Mouse (Mus musculus): ENCODE results near the gene Egfem1.

The Egfem1 gene

DNA sequence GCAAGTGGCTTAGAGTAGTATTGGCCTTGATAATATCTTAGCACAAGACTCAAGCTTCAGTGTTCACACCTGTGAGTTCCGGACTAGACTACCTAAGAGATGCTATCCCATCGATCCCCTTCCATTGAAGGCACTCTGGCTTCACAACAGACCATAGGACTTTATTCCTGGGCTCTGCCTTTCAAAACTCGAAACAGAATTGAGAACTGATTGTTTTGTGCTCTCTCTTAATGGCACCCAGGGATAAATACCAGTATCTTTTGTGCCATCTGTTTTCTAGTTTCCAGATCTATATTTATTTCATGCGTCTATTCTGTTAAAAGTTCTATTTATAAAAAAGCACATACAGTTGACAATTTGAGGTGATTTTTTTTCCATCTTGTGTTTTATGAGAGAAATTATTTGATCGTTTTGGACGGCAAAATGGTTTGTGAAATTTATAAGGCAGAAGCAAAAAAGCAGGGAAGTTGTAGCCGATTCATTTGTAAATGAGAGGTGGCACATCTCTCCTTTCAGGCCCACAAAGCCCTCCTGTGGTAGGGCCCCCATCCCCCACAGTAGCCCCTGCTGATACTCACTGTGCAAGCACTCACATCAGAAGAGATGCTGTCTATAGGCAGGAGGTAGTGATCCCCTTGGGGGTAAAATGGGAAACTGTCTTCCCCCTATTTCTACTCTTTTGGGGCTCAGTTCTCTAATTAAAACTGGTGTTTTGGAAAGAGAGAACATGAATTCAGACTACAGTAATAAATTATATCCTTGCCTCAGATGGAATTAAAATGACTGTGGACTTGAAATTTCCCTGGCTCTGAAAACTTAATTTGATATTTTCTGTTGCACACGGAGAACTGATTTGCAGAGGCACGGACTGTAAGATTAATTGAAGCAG lies 53.6 kb downstream of the Egfem1 start:
- no peak for DNase-seq (ENCODE audit: low spot score)

DNA sequence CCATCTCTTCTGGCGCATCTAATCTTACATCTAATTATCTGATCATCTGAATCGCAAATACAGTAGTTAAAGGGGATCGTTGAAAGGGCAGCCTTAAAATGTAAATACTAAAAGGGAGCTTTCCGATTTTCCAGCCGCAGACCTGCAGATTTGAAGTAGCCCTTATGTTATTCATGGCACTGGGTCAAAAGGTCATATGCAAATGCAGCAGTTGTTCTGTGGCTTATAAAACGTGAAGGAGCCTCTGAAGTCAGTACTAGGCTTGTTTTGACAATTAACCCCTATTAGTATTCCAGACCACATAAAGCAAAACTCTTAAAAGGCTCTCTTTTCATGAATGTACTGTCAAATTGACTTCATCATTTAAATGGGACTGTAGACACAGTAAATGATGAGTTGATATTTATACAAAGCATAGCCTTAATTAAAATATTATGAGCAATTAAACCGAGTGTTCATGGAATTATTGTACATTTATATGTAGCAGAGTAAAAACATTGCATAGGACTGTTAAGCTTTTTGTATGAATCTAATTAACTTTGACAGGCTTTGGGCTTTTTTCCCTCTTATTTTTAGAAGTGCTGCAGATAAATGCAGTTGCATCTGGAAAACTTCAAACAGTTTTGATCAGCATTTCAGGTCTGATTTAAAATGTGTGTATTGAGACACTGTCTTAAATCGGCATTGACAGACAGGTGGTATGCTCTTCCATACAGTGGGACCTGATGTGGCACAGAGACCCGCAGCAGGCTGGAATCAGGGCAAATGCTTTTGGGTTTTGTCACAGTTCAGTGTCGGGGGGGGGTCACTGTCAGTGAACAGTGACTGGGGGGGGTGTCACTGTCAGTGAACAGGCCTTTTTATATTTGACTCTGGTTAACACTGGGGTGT lies 54.5 kb downstream of the Egfem1 start:
- DNase-seq (ENCODE audit: low spot score), result no peak

DNA sequence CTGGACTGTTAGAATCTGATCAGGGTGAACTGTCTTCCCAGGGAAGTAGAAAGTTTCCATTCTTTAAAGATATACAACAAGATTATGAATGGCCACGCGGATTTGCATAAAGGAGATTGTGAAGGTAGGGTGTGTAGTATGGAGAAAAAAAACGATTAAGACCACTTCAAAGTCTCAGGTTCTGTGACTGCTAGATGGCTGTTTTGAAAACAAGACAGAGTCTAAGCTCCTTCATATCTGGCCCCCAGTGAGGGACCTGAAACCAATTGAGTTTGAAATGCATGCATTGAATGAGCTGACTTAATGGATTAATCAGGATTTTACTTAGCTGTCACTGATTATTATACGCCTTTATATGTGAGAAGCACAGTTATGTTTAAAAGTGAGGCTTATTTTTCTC lies 86.6 kb downstream of the Egfem1 start:
- no peak for DNase-seq (ENCODE audit: low spot score)

DNA sequence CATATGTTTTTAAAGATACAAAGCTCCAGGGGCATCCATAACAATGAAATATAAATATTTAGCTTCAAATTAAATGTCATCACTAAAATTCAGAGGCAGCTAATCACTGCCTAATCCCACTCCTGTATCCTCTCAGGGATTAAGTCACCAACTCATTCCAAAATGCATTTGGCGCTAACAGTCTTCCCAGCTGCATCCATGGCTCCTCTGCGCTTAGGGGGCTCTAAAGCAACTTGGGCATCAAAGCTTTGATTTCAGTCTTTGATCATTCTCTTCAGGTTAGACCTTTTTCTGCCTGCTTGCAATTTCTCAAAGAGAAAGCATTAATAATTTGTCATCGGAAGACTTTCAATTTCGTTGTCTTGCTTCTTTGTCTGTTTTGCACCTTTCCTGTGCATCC lies 87.2 kb downstream of the Egfem1 start:
- no peak for DNase-seq (ENCODE audit: low spot score)

DNA sequence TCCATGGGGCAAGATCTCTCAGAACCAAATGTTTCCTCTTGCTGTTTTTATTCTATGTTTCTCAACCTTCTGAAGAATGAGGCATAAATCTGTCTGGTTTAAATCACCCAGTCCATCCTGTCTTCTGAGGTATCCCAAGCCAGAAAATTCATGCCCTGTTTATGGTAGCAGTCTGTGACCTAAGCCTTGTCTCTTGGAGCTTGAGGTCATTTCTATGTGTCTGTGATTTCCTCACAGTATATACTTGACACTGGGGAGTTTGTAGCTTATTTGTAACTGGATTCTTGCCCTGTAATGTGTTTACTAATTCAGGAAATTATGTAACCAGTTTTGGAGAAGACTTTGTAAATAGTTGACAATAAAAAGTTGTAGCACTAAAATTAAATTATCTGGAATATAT lies 95.2 kb downstream of the Egfem1 start:
- no peak for DNase-seq (ENCODE audit: low spot score)

DNA sequence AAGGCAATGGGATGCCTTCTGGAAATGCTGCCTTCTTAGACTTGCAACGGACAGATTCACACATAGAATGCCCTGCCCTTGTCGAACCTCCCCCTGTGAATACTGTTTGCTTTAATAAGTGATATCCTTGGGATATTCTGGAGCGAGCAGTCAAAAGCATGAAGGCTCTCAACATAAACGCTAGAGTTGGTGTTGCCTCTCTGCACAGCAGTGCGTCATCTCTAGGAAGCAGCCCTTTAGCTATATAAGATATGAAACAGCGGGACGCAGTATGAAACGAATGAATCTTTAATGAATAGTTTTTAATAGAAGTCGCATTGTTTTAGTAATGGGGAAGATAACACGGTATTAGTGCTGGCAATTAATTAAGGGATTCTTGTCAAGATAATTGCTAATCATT lies 101.2 kb downstream of the Egfem1 start:
- no peak for DNase-seq (ENCODE audit: low spot score)

DNA sequence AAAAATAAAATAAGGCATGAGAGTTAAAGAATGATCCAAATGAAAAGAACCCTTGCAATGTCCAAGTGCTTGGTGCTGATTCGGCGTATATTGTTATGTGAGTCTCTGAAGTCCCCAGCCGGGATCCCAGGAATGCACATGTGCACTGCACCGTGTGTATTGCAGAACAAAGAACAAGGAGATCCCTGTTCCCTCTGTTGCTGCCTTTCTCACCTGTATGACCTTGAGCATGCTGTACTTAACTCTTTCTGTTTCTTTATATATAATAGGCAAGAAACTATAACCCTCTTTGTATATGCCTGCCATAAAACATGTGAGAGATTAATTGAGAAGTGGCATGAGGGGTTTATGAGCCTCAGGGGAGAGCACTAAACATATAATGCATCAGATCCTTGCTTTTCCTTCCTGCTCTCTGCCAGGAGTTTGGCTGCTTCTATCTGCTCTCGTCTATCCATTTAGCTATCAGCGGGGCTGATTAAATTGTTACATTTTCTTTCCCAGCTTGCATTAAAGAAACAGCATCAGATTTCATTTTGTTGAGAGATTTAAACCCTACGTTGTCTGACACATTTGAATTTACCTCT lies 101.9 kb downstream of the Egfem1 start:
- no peak for DNase-seq (ENCODE audit: low spot score)

DNA sequence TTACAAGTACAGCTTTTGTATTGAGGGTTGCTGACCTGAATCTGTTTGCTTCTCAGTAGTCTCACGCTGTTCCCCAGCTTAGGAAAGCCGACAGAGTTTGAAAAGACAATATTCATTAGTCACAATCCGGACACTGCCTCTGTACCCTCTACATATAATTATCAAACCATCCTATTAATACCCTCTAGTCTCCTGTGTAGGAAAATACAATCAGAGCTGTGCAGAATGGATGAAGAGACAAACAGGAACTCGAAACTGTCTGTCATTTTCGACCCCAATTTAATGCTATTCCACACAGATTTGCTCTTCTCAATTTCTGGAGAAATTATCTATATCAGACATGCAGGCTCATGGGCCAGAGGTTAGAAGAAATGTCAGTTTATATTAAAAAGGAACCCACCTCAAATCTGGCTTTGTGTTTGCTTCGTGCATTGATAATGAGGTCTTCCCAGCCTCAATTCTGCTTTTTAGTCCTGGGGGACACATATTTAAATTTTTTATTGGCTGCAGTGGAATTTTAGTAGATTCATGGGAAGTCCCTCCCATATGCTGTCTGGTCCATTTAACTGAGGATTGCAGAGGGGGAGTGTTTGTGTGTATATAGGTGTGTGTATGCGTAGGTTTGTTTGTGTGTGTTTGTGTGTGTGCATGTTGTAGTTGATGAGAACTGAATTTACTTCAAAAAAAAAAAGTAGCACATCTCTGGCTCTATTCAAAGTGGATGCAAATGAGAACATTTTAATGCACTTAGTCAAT lies 102.8 kb downstream of the Egfem1 start:
- DNase-seq (ENCODE audit: low spot score), result no peak

DNA sequence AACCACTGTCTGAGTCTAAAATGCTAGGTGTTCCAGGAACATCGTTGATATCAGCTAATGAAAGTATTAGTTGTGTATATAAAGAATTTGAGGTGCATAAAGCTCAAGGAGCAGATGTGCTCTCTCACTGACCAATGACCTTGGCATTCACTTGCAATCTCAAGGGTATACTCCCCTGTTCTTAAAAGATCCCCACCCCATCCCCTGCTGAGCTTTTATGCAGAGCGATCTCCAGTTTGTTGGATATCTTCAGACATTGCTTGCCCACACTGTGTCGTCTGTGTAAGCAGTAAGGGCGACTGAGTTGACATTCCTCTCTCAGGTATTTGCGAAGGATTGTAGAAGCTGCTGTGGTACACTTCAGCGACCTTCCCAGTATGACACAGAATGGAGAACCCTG lies 108.4 kb downstream of the Egfem1 start:
- no peak for DNase-seq (ENCODE audit: low spot score)

DNA sequence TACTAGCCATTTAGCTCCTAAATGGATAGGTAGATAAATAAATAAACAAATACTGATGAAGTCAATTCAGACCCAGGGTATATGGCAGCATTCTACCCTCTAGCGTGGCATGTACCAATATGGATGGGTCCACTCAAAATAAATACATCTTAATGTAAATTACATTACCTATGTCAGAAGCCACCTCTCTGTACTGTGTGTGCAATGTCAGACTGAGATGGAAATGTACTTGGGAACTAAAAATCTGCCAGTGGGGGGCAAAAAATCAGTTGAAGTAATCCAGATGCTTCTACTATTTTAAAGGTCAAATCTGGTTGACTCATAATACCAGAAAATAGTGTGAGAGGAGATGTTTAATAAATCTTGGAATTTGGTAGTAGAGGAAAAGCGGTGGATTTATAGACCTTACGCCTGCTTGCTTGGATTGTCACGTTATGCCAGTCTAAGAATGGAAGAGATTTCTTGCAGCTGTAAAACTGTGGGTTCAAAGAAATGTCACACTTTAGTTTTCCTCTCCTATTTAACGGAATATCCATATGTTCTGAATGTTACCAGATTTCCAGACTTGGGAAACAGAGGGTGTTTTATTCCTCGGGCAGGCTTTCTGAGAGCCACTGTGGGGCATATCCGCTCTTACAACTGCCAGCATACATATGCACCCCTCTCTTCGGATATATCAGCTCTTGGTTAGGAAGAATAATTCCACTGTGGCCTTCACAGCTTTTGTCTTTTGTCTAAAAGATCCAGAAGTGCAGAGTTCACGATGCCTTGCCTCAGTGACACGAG lies 116.1 kb downstream of the Egfem1 start:
- no peak for DNase-seq (ENCODE audit: low spot score)

DNA sequence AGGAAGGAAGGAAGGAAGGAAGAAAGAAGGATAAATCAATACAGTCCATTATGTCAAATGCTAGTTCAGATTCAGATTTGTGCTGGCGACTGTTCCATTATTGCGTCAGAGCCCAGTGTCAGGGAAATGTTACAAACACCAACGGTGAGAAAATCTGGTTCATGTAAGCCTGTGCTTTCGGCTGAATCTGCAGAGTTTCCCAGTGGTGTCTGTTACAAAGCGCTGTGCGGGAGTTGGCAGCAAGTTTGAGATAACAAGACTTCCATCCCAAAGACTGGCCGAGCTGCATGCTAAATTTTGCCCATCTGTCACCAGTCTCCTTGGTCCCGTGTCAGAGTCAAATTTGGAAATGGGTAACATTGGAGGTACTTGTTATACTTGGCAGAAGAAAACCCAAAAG lies 118.8 kb downstream of the Egfem1 start:
- no peak for DNase-seq (ENCODE audit: low spot score)

DNA sequence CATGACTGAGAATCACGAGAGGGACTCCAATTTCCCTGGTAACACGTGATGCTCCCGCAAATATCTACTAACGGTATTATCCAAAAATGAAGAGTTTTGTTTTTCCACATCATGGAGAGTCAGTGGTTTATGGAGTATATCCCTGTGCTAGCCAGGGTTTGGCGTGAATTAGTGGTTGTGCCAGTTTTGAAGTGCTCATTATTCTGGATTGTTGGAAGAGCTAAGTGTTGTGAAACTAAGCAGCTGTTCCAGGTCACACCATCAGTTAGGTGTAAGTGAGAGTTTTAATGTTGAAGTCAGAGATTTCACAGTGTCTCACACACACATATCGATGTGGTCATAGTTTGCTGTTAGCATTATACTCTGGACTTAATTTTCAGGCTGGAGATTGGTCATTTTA lies 120.7 kb downstream of the Egfem1 start:
- no peak for DNase-seq (ENCODE audit: low spot score)

DNA sequence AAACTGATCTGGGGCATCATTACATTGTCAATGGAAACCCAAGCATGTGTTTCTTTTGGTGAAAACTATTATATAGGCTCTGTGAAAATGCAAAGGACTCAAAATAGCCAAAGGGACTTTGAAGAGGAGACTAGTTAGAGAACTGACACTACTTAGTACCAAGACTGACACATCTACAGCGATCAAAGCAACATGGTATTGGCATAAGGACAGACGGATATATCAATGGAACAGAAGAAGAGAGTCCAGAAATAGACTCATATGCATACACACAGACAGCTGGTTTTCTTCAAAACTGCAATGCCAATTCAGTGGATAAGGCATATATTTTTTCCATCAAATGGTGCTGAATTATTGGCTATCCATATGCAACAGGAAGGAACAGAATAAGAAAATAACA lies 140.6 kb downstream of the Egfem1 start:
- DNase-seq (ENCODE audit: low spot score), result no peak

DNA sequence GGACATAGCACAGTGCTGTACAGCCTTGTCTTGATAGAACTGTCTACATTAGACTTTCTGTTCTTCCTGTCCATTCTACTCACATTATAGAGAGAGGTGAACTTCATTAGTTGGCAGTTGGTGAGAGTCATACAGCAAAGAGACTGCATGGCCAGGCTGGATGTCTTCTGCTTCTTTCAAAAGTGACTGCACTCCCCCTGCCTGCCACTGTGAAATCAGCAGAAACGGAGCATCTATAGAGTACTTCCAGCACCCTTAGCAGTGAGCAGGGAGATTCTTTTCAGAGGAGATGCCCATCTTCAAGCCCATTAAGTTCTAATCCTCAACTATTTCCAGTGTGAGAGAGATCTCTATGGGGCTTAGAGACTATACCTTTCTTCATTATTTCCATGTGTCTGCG lies 147.9 kb downstream of the Egfem1 start:
- no peak for DNase-seq (ENCODE audit: low spot score)

DNA sequence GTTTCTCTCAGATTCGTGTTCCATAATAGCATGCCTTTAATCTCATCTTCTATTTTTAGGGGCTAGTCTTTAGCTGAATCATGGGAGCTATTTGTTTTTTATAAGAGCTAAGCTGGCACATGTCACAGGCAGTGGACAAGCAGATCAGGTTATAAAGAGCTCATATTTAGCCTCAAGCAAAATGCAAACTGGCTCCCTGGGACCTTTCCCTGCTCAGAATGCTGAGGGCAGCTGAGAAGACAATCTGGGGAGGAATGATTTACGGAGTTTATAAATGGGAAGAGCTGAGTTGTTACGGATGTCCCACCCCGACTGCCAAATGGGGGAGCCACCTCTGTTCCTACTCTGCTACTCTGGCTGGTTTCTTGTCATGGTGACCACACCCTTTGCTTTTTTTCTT lies 153.7 kb downstream of the Egfem1 start:
- no peak for DNase-seq (ENCODE audit: low spot score)

DNA sequence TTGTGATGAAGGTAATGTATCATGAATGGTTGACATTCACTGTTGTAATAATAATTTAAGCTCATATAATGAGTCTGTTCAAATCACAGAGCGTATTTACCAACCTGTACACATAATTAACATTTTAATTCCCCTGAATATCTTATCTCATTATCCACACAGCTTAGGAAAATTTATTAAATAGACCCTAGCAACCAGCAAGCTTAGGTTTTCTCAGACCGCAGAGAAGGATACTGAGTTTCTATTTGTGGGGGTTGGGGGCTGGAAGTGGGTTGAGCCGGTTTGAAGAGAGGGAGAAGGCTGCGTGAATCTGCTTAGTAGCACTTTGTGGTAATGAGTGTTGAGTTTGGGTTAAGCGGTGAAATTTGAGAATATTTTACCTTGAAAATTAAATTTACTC lies 154.7 kb downstream of the Egfem1 start:
- no peak for DNase-seq (ENCODE audit: low spot score)

DNA sequence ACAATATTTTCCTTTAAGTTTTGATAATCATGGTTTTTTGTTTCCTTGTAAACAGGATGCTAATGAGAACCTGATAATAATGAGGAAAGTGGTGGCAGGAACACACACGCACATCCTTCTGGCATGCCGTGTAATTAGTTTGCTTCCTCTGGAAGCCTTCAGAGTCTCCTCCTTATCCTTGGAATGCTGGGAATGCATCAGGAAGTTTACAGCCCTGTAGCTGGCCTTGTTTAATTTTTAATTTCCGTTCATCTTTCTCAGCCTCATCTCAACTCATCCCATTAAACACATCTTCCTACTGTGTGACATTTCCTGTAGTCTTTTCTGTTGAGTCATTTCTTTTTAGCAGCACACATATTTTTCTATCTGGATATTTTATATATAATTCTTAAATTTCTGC lies 161.8 kb downstream of the Egfem1 start:
- no peak for DNase-seq (ENCODE audit: low spot score)

DNA sequence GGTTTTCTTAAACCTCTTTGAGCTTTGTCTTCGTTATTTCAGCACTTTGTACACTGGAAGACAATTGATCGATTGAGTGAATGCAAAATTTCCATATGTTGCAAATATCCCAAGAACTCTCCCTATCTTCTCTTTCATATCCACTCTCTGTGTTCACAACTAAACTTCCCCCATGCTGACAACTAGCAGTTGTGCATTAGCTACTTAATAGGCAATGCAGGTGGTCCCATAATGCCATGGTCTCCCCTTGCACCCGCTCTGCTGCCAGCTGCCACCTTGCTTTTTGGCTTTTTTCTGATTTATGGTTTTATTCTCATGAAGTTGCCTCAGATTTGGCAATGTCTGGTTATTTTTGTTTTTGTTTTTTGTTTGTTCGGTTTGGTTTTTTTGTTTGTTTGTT lies 209.8 kb downstream of the Egfem1 start:
- DNase-seq (ENCODE audit: low spot score), result no peak

DNA sequence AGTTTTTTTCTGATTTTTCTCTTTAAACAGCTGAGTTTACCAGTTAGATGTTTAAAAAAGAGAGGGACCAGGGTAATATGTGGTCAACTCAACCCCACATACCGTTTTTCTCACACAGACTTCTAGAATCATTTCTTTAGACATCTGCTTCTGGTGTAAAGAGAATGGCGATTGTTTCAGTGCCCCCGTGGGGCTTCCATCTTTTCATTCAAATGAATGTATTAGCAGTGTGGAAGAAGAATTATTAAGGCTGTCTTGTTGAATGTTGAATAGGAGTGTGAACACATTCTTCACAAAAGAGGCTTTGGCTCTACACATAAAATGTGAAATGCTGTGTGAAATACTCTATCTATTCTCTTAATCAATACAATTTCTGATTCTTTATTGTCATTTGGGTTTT lies 210.4 kb downstream of the Egfem1 start:
- no peak for DNase-seq (ENCODE audit: low spot score)

DNA sequence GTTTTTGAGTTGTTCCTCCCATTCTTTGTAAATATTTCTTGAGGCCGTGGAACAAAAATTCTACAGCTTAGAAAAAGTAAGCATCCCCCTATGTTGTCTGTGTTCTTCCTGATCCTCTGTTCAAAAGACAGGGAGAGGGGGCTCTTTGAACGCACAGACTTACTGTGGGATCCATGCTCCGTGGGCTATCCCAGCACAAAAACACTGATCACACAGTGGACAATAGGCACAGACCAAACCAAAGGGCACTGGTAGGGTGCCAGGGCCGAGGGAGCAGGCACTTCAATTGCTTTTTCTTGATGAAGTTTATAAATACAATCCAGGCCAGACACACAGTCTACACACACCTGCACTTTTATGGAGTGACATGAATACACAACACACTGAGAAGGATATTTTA lies 211.4 kb downstream of the Egfem1 start:
- no peak for DNase-seq (ENCODE audit: low spot score)

DNA sequence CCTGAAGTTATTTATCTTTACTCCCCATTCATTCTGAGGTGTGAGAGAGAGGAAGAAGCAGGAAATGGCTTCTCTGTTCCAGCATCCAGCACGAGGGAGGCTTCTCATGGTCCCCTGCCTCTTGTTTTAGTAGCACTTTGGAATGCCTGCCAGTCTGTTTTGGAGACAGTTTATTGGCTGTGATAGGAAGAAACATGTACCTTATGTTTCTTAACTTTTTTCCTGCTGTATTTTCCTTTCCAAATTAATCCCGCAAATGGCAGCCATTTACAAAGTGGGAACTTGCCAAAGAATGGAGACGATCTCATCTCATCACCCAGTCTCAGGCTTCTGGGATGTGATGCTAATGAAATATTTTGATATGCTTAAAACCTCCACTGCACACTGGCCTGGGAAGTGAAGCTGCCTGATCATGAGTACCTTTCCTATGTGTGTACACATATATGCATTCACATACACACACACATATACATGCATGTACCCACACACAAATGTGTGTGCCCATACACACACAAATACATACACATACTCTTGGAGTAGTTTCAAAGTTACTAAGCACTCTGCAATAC lies 260.5 kb downstream of the Egfem1 start:
- DNase-seq (ENCODE audit: low spot score), result no peak
